ENCODE assay signal across 9 mouse cellular contexts in genomic region chr19:27904655-27905054, GRCm38 (mm10).
DNase-seq lines count a peak whose midpoint lies in the region; ATAC-seq and TF ChIP-seq lines count a peak whose summit lies in the region.
"Had no signal": no experiment of that assay in that cellular context is flagged by ENCODE, and none has a peak within 500 bp of the region (broad histone marks: within the 10 kb centered on the region; RNA-seq: fewer than 3 reads in every experiment).

No protein-coding gene starts in this region.

- H3K36me3 ChIP-seq in hindbrain, postnatal 0 days (ENCODE audit: insufficient read depth, low read length) = no peaks in the 10 kb centered on the region
- H3K36me3 ChIP-seq in neural tube, embryonic 12.5 days = peaks cover 3% of the 10 kb centered on the region; the same call in 1 of the 2 replicates
- H3K36me3 ChIP-seq in kidney, adult 2 months (ENCODE audit: control insufficient read depth, insufficient read depth, low read length) = no peaks in the 10 kb centered on the region

- no peak overlapping the region for H3K4me2 ChIP-seq in hindbrain, postnatal 0 days (ENCODE audit: low read depth, low read length)
- no peak overlapping the region for H3K4me2 ChIP-seq in neural tube, embryonic 12.5 days (replicated peaks)

- no peak overlapping the region for H3K9ac ChIP-seq in hindbrain, postnatal 0 days (replicated peaks; ENCODE audit: low read length)
- no peak overlapping the region for H3K9ac ChIP-seq in neural tube, embryonic 12.5 days

- no peak overlapping the region; the same call in 1 of the 2 replicates for H3K27ac ChIP-seq in hindbrain, postnatal 0 days
- H3K27ac ChIP-seq in neural tube, embryonic 12.5 days = no peak overlapping the region
- H3K27ac ChIP-seq in kidney, adult 2 months (ENCODE audit: insufficient read depth, low read depth, low read length) = no peak overlapping the region
- H3K27ac ChIP-seq: heart, adult 2 months had no signal

- H3K4me1 ChIP-seq in hindbrain, postnatal 0 days (ENCODE audit: insufficient read depth, low read length) = peaks cover 10% of the 10 kb centered on the region
- H3K4me1 ChIP-seq in neural tube, embryonic 12.5 days = peaks cover 4% of the 10 kb centered on the region; the same call in 1 of the 2 replicates
- H3K4me1 ChIP-seq in kidney, adult 2 months (ENCODE audit: control insufficient read depth, insufficient read depth, low read length) = no peaks in the 10 kb centered on the region

- no peak for TF ChIP-seq POLR2A in kidney, adult 2 months (IDR thresholded peaks at IDR 0.05; ENCODE audit: low read depth, low read length)

- WGBS in hindbrain, postnatal 0 days = 15% methylated on average over 2 of the region's 2 CpGs
- 16% methylated on average over 2 of the region's 2 CpGs for WGBS in neural tube, embryonic 12.5 days
- WGBS in kidney, adult 2 months = 74% methylated on average over 2 of the region's 2 CpGs

- ATAC-seq in hindbrain, postnatal 0 days = peak; percentile 69; the same call in 1 of the 2 replicates
- peak; percentile 96 for ATAC-seq in neural tube, embryonic 12.5 days (ENCODE audit: low FRiP score, low read depth)

- no peak for TF ChIP-seq CTCF in hindbrain, postnatal 0 days (IDR thresholded peaks at IDR 0.05; ENCODE audit: low read depth)
- TF ChIP-seq CTCF in kidney, adult 2 months (conservative IDR thresholded peaks at IDR 0.05; ENCODE audit: insufficient read depth, insufficient read length, low read depth, low read length) = no peak

- no peaks in the 10 kb centered on the region for H3K9me3 ChIP-seq in hindbrain, postnatal 0 days (ENCODE audit: low read length)
- no peaks in the 10 kb centered on the region for H3K9me3 ChIP-seq in neural tube, embryonic 12.5 days
- H3K9me3 ChIP-seq: megakaryocyte, embryonic 14.5 days had no signal

- H3K4me3 ChIP-seq in hindbrain, postnatal 0 days (ENCODE audit: low read length) = no peak overlapping the region
- no peak overlapping the region for H3K4me3 ChIP-seq in neural tube, embryonic 12.5 days
- no peak overlapping the region for H3K4me3 ChIP-seq in kidney, adult 2 months (ENCODE audit: insufficient read depth, low read depth, low read length)
- H3K4me3 ChIP-seq: heart, adult 2 months; megakaryocyte, embryonic 14.5 days had no signal

- H3K27me3 ChIP-seq in hindbrain, postnatal 0 days (ENCODE audit: insufficient read depth, low read length) = no peaks in the 10 kb centered on the region
- H3K27me3 ChIP-seq in neural tube, embryonic 12.5 days (replicated peaks) = no peaks in the 10 kb centered on the region
- no peaks in the 10 kb centered on the region for H3K27me3 ChIP-seq in kidney, adult 2 months (replicated peaks; ENCODE audit: control insufficient read depth, insufficient read depth, low read length)
- H3K27me3 ChIP-seq: megakaryocyte, embryonic 14.5 days had no signal

- DNase-seq in 416B (ENCODE audit: low read depth) (peak; percentile 14), ES-CJ7 (ENCODE audit: low read depth, low spot score) (peak; percentile 93)
- peak; percentile 68 for DNase-seq in embryo, embryonic 10.5 days (ENCODE audit: low spot score)
- peak; percentile 55 for DNase-seq in hindbrain, postnatal 0 days (ENCODE audit: low spot score)
- no peak for DNase-seq in urinary bladder, postnatal 4 days (ENCODE audit: low spot score in 2 of 2)
- DNase-seq in kidney, adult 2 months = no peak

Comparison
In these comparisons a context has a peak if more than half of its experiments do, and no peak if none do; other contexts are left out.
1. DNase-seq: peak in 416B (single experiment), ES-CJ7 (single experiment), embryo, embryonic 10.5 days (single experiment) and hindbrain, postnatal 0 days (single experiment); none in urinary bladder, postnatal 4 days (0 of 2) and kidney, adult 2 months (single experiment).